Mouse (Mus musculus) activated CD4-positive, CD25-positive, alpha-beta regulatory T cell, adult 4 months (primary cell): ENCODE data around the gene Sorl1. TPM values are rescaled to one million over a fixed set of nuclear protein-coding genes. Genes with fewer than 3 reads are reported as not detected.
"Not testable (repeated sequence)": the region's sequence is repeated elsewhere in the genome, so short reads cannot be mapped to it uniquely, and the experiment has no call there.

Experiments used
- ATAC-seq: one replicate; pipeline ENCODE4 v1.8.0; 2017
- polyA plus RNA-seq, 2 experiments: library from polyadenylated mRNA; unstranded; fragments of 100-300 nt; shearing (Covaris generic); gene quantifications; one replicate each; pipeline ENCODE4 v1.2.1; 2017

The Sorl1 gene
- polyA plus RNA-seq, 2 experiments from 2014 or later, result 25.1 to 39.4 TPM

DNA sequence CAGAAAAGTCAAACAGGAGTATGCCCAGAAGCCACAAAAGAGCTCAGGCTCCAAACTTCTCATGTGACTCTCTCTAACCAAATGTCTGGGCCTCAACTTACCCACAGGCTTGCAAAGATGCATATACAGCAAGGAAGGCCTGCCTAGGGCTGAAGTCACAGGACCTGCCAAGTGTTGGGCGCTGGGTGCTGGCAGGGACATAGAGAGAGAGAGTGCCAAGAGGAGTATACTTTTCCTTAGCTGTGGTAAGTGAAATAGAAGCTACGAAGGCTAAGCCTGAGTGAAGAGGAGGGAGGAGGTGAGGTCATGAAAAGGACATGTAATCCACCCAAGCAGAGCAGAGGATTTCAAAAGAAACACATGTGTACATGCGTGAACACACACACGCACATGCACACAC, 32.5 kb downstream of the Sorl1 start:
- ATAC-seq, result no peak

DNA sequence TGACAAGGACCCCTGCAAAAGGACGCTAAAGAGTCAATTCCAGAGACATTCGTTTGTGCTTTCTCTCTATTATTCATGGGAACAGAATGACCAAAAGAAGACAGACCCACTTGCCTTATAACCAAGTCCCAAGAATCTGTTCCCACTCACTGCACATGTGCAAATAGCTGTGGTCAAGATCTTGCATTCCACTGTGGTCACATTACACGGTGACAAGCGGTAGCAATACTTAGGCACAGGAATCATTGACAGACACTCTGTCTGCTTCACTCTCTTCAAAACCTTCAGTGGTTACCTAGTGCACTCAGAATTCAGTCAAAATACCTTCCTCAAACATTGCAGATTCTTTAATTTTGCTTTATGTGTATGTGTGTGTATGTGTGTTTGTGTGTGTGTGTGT, 36.2 kb downstream of the Sorl1 start:
- no peak for ATAC-seq

DNA sequence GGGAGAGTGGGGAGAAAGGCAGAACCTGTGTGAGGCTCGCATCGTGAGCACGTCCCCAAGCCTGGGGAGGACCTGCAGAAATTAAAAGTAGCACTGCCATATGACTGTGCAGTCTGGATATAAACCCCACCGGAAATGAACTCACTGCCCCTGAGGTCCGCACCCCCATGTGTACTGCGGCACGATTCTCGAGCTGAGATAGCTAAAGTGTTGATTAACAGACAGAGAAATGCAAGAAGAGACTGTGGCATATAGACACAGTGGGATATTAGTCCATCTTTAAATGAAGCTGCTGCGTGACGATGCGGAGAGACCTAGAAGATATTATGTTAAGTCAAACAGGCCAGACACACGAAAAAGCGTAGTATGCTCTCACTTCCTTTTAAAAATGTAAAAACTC, 38.1 kb downstream of the Sorl1 start:
- no peak for ATAC-seq

DNA sequence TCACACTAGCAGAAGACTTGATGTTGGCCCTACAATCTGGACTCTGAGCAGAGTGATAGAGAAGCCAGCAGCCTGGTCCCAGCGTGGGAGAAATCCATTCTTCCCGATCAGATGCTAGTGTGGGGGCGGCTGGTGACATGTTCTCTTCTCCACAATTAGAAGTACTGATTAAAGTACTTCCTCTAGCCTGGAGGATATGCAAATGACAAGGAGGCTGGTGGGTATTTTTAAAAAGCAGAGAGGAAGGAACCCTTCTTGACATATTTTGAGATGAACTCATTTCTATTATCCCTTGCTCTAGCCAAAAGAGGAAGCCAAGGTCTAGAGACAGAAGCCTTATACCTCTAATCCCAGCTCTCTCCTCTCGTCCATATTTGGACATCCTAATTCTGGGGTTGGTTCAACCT, 40.4 kb downstream of the Sorl1 start:
- no peak for ATAC-seq

DNA sequence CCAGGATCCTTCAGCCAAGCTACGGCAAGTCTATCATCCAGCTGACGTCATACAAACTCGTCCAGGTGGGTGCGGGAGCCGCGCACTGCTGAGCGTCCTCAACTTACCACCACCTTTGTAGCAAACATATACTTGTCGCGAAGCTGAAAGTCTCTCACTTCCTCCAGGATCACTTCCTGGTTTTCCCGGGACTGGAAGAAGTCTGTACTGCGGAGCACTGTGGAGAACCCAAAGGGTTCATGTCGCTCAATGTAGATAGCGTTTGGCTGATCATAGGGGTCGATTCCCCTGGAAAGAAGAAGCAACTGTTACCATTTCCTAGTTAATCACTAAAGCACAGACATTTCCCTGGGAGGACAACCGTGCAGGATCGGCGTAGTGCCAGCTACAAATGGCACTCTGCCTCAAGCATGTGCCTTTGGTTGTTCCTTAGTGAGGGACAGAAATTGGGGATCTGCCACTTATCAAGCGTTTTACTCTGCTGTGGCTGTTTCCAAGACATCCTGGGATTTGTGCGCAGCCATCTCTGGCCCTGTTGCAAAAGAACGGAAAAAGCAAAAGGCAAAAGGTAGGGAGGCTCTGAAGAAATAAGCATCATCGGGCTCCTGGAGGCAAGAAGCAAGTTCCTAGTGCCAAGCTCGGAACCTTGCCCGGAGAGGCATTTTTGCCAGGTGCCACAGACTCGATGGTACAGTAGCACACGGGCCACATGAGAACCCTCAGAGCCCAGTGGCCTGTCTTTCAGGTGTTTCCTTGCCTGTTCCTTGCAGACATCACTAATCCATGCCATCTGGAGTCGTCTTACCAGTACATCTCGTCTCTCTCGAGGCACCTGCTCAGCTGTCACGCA, 42.2 kb downstream of the Sorl1 start:
- no peak for ATAC-seq

DNA sequence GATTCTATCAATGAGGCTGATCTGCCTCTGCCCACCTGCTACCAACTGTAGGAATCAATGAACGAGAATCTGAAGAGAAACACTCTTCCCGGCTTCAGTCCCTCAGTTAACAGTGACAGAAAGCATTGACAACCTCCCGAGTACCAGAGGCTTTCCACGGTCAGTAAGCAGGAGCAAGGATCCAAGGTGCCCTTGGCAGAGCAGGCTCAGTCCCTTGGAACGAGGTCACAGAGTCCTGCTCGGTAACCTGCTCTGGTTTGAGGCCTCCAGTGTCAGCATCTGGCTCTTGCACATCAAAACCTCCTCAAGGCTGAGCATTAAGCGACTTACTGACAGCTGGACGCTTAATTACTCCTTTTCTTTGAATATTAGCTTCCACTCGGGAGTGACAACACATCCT, 43.4 kb downstream of the Sorl1 start:
- no peak for ATAC-seq

DNA sequence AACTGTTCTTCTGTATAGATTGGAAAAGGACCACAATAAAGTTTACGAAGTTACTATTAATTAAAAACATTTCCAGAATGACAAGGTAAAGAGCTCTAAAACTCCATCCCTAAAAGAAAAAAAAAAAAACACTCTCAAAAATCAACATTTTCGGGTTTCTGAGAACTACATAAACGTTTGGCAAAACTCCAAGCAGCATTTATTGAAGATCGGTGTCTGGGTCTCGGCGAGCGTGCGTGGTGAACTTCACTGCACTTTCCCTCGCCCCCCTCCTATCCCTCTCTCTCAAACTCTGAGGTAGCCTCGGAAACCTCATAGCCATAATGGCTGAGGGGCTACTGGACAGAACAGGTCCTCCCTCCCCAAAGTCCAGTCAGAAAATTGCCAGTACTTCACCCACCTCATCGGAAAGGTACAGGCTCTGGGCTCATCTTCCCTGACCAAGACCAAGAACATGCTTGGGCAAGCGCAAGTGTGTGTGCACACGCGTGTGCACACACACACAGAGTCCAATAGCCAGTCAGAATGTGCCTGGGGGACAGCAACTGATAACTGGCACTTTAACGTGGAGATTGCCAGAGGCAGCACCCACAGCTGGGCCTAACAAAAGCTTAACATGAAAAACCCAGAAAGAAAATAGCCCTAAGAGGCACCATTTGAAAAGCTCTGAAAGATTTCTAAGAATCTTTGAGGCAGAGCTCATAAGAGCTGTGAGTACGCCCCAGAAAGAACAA, 46.8 kb downstream of the Sorl1 start:
- no peak for ATAC-seq

DNA sequence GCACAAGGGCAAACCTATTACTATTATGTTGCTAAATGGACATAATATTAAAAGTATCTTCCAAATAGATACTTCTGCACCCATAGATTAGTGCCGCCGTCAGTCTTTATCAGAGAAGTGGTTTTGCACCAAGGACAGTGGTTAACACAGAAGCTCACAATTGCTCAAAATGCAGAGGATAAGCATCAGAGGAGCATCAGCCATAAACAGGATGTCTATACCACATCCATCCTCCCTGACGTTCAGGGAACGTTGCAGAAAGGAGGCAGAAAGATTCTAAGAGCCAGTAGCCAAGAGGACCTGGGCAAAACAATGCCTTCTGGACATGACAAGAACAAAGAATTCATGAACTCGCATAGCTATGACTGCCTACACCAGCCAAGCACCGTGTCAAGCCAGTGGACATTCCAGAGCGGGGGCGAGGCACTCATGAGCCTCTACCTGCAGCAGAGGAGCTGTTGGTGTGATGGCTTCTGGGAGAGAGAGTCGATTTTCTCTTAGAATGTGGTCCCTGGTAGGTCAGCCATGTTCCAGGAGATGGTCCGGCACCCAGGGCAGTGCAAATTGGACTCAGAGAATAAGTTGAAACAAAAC, 47.7 kb downstream of the Sorl1 start:
- ATAC-seq, result peak; percentile 43

DNA sequence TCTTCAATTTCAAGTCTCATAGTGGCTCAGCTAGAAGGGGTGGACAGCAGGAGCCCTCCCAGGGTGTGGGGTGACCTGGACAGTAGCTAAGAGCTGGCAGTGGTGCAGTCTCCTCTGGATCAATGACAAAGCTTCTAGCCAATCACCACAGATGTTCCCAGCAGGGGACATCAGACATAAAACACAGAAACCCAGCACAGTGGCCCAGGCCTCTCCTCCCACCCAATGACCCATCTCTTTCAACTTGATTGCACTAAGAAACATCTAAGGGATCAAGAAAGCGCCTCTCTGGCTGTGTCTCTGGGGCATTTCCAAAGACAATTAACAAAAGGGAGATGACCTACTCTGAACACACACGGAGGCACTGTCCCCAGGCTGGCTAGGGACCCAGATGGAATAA, 48.9 kb downstream of the Sorl1 start:
- no peak for ATAC-seq

DNA sequence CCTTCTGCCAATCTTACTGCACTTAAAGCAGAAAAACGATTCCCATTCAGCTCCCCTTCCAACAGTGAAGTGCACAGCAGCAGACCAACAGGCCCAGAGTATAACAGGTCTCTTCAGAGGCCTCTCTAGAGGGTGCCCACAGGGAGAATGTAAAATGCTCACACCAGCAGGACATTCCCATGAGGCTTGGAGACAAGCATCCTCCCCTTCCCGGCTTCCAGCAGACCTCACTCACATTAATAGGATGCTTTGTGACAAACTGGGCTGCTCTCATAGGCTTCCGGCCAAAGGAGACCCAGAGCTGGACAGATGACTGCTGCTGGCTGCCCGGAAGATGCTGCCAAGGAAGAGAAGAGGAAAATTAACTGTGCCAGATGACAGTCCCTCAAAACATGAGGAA, 52.1 kb downstream of the Sorl1 start:
- no peak for ATAC-seq

DNA sequence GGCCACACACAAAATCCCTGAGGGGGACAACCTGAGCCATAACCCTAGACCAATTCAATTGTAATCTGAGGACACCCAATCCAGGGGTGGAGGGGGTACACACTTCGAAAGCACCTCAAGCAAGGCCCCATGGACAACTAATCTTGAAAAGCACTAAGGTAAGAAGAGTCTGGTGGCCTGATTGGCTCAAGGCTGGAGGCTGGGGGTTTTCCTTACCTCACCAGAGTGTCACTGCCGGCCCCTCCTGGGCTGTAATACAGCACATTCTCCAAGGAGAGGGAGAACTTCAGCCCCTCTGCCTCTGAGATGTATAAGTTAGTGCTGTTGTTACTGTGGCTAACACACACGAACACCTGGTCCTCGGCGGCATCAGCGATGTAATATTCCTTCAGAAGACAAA, 53.2 kb downstream of the Sorl1 start:
- ATAC-seq, result no peak

DNA sequence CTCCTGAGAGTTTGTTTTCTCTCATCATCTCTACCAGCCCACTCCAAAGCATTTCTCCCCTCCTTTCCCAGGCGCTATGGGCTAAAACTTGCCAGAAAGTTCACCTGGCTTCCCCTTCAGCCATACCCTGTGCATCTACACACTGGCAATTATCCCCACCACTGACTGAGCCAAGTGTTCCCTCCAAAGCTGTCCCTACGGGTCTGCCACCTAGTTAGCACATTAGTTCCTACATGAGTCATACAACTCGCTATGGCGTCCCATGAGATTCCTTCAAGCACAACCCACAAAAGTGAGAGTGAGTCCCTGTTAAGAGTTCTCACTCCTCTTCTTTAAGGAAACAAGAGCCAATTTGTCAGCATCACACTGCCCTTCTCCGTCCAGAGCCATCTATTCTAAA, 54.6 kb downstream of the Sorl1 start:
- no peak for ATAC-seq

DNA sequence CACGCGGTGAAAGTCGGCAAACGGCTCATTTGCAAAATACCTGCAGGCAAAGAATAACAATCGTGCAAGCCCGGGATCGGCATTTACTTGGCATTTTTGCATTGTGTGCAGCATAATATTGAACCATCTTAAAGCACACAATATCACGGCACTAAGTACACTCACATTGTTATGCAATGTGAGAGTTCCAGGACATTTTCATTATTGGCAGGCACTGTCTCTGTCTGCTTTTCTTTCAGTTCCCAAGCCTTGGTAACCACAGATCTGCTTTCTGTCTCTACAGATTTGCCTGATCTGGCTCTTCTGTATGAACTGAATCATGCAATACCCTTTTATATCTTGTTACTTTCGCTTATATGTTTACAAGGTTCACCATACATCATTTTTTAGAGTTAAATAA, 56.1 kb downstream of the Sorl1 start:
- ATAC-seq, result no peak

DNA sequence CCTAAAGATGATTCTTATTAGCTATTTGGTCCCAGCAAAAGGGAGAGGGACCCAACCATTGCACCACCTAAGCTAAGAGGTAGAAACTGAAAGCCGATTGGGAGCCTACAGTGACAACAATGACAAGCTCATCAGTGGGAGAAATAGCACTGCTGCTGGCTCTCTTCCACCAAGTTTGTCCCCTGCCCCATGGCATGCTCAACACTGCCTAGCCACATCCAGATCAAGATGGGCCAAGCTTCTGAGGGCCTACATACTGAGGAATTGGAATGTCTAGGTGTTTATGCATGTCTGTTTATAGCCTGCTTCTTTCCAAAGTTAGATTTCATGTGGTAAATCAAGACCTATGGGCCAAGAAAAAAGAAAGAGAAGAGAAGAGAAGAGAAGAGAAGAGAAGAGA, 58.3 kb downstream of the Sorl1 start:
- ATAC-seq, result no peak

DNA sequence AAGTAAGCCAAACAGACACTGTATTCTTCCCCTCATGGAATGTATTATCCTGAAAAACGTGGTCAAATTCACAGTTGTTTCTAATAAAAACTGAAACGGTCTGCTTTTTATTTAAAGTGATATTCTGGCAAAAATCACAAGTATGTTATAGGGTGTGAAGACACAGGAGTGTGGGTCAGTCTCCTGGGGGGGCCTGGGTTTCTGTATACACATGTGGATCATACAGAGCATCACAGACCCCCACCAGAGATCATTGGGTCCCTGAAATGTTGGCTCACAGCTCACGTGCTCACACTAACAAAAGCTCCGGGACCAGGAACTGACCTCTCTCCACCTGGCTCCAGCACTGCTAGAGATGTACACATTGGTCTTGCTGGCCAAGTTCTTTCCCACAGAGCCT, 60.7 kb downstream of the Sorl1 start:
- no peak for ATAC-seq

DNA sequence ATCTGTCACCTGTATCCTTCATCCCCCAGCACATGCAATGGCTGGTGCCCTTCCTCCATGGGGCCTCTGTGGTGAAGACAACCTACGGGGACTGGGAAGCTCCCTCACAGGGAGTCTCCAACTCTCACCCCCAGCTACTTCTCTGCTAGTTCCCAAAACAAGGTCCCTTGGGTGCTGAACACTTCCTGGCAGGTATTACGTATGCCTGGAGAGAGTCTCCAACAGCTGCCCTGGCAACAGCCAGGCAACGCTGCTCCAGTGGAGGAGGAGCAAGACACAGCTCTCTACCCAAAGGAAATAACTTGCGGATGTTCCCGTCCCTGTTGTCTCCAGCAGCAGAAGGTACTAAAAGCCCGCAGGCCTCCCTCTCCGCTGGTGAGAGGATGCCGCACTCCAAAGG, 61.8 kb downstream of the Sorl1 start:
- no peak for ATAC-seq

DNA sequence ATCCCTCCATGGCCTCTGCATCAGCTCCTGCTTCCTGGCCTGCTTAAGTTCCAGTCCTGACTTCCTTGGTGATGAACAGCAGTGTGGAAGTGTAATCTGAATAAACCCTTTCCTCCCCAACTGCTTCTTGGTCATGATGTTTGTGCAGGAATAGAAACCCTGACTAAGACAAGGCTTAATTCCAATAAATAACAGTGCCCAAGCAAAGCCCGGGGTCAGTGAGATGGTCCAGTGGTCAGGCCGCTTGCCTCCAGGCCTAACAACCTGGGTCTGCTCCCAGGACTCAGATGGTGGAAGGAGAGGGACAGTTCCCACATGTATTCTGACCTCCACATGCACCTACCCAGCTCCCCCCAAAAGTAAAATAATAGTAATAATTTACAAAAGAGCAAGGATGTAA, 65.1 kb downstream of the Sorl1 start:
- ATAC-seq, result not testable (repeated sequence)

DNA sequence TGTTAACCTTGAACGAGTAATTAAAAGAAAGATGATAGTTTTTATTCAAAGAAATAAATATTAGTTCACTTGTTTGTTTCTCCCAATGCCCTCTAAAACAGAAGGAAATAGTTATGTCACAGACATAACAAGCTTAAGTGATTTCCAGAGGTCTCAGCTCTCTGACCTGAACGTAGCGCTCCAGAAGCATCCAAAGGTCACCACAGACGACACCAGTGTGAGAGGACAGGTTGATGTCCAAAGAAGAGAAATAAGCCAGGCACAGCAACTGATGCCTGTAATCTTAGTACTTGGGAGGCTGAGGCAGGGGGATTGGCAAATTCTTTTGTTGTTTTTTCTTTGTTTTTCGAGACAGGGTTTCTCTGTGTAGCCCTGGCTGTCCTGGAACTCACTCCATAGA, 67.5 kb downstream of the Sorl1 start:
- no peak for ATAC-seq

DNA sequence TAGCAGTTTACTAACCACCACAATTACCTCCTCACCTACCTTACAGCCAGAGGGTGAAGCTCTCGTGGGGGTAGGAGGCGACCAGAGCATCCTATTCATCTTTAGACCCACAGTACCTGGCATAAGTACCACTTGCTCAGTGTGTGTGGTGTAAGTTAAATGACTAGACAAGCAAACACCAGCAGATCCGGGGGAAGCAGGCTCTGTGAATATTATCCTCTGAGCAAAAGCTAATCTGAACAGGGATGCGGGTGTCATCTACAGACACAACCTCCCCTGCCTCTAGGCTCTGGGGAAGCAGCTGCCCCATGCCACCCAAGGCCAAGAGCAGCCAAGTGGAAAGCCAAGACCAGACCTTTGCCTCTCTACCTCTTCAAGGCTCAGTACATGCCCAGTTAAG, 68.7 kb downstream of the Sorl1 start:
- no peak for ATAC-seq

DNA sequence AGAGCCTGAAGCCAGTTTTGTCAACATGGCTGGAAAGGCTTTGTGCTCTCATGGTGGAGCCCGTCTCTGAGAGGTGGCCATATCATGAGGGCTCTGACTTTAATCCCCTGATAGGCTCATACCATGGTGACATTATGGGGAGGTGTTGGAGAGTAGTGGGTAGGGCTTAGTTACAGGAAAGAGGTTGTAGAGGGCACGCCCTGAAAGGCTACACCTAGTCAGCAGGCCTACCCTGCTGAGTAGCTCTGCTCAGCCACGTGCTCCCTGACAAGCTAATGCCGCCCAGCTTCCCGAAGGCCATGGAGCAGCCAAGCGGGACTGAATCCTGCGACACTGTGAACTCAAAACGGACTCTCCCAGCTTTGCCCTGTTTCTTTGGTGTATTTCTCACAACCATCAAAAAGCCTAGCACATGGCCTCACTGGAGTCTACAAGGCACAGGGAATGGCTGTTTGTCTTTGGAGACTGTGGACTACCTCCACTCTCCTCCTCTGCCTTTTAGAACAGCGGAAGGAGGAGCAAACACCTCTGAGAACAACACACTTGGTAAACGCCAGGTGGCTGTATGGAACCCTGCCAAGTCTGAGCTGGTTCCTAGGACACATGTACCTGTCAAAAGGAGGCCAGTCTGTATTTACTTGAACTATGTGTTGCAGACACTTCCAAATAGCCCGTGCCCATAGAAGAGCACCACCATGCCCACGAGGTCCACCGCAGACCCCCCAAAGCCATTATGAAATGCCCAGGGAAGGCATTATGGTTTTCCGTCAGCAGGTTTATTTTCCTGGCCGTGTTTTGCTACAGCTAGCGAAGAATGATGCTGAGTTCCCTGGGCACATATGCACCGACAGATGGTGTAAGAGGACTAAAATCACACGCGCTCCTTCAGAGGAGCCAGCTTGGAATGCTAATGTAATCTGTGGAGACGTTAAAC, 69.5 kb downstream of the Sorl1 start:
- no peak for ATAC-seq

DNA sequence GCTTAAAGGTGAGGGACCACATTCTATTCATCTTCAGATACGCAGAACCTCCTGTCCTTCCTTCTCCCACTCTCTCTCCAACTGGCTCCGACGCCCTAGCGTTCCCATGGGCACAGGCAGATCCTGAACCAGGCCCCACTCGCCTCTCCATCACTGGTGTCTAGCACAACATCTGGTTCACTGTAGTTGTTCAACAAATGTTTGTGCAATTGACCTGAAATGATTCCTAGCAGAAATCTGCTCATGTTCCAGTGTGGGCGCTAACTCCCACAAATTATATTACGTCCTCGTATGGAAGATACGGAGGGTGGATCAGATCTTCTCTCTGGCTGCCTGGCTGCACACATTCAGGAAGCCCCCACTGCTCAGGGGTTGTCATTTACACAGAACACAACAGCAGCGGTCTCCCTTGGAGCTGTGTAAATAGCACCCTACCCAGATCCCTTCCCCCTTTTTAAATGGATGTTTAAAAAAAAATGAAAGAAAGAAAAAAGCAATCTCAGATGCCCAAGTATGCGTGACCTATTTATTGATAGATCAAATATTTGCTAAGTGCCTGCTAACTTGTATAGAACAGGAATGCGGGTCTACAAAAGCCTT, 70.4 kb downstream of the Sorl1 start:
- ATAC-seq, result no peak

DNA sequence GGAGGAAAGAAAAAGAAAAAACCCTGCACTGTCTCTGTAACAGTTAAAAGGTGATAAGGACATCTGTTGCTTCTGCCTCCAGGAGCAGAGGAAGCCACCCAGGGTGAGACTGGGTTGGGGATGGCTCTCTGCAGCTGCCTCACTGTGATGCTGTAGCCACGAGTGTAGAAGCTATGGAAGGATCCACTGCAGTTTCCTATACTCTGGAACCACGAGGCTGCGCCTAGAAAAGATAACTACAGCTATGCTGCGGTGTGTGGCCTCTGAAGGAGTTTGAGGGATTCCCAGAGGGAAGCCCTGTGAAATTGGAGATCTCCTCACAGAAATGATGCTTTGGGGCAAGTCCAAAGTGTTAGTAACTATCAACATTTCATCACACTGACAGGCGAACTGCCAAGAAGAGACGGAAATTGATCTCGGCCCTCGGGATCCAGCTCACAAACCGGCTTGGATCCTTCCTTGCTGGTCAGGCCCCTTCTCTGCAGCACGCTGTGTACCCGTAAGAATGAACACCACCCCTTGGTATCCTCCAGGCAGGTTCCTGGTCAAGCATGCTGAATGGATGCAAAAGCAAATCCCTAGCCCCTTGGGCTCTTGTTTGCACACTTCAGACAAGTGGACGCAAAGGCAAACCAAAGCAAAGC, 71.3 kb downstream of the Sorl1 start:
- ATAC-seq, result no peak
